Comparison of ENCODE assay signal across 9 mouse cellular contexts in genomic region chr14:25548650-25549049, GRCm38 (mm10).
DNase-seq lines count a peak whose midpoint lies in the region; ATAC-seq and TF ChIP-seq lines count a peak whose summit lies in the region.
"Had no signal": no experiment of that assay in that cellular context is flagged by ENCODE, and none has a peak within 500 bp of the region (broad histone marks: within the 10 kb centered on the region; RNA-seq: fewer than 3 reads in every experiment).

No protein-coding gene starts in this region.

- no peak overlapping the region for H3K9ac ChIP-seq in heart, adult 2 months (ENCODE audit: low read depth, low read length)
- peak overlapping the region; percentile 41; the same call in 1 of the 2 replicates for H3K9ac ChIP-seq in hindbrain, embryonic 16.5 days (ENCODE audit: low read depth, low read length)
- no peak overlapping the region for H3K9ac ChIP-seq in midbrain, embryonic 15.5 days
- H3K9ac ChIP-seq: lung, embryonic 14.5 days had no signal

- WGBS in heart, adult 2 months: 36% methylated on average over 6 of the region's 6 CpGs
- 35% methylated on average over 6 of the region's 6 CpGs for WGBS in hindbrain, embryonic 16.5 days
- WGBS in midbrain, embryonic 15.5 days: 73% methylated on average over 6 of the region's 6 CpGs

- no peak overlapping the region for H3K4me3 ChIP-seq in heart, adult 2 months
- no peak overlapping the region for H3K4me3 ChIP-seq in hindbrain, embryonic 16.5 days (ENCODE audit: low read length)
- H3K4me3 ChIP-seq in midbrain, embryonic 15.5 days: no peak overlapping the region

- H3K79me2 ChIP-seq in heart, adult 2 months (replicated peaks; ENCODE audit: control insufficient read depth, insufficient read depth, low read length): no peaks in the 10 kb centered on the region; the same call in 1 of the 2 replicates

- peak; percentile 6; the same call in 1 of the 2 replicates for ATAC-seq in hindbrain, embryonic 16.5 days
- no peak for ATAC-seq in midbrain, embryonic 15.5 days (replicated peaks)

- intact Hi-C loops in heart, adult 2 months (cut with DNase I): loop anchor here (10.0 kb wide), 1 partner anchor 504 kb away; no protein-coding TSS in a partner anchor
- intact Hi-C loops in heart, postnatal 14 days (cut with DNase I): no loop called here
- intact Hi-C loops in left cerebral cortex, postnatal 14 days (cut with DNase I): no loop called here
- intact Hi-C loops in left cerebral cortex, postnatal 36 days (cut with DNase I): no loop called here

- H3K27ac ChIP-seq in heart, adult 2 months: peak overlapping the region; percentile 74; the same call in 1 of the 2 replicates
- peak overlapping the region; percentile 79 for H3K27ac ChIP-seq in hindbrain, embryonic 16.5 days (ENCODE audit: low read depth, low read length)
- peak overlapping the region; percentile 70 for H3K27ac ChIP-seq in midbrain, embryonic 15.5 days

- no peaks in the 10 kb centered on the region for H3K36me3 ChIP-seq in heart, adult 2 months (ENCODE audit: control insufficient read depth, insufficient read depth, low read length)
- H3K36me3 ChIP-seq in hindbrain, embryonic 16.5 days (ENCODE audit: control insufficient read depth, insufficient read depth, low read length): peaks cover 3% of the 10 kb centered on the region; the same call in 1 of the 2 replicates
- H3K36me3 ChIP-seq in midbrain, embryonic 15.5 days (replicated peaks): no peaks in the 10 kb centered on the region

- peak in 1 of 2 experiments; percentile 60 for DNase-seq in heart, adult 2 months
- DNase-seq in heart, postnatal 14 days: no peak
- peak; percentile 85 to 88 for DNase-seq in cerebellum, postnatal 36 days
- no peak for DNase-seq in thymus, postnatal 25 days
- DNase-seq in left cerebral cortex, postnatal 14 days (ENCODE audit: low spot score in 2 of 2): no peak
- DNase-seq in left cerebral cortex, postnatal 36 days (ENCODE audit: low spot score in 2 of 2): no peak
- DNase-seq: lung, embryonic 14.5 days had no signal

- no peak for TF ChIP-seq CTCF in heart, adult 2 months (IDR thresholded peaks at IDR 0.05)

- H3K9me3 ChIP-seq in hindbrain, embryonic 16.5 days (ENCODE audit: control insufficient read depth, low read length): no peaks in the 10 kb centered on the region
- H3K9me3 ChIP-seq in midbrain, embryonic 15.5 days: no peaks in the 10 kb centered on the region

- TF ChIP-seq EP300 in heart, adult 2 months (IDR thresholded peaks at IDR 0.05; ENCODE audit: insufficient read depth, low read depth, low read length): no peak

- TF ChIP-seq POLR2A in heart, adult 2 months (IDR thresholded peaks at IDR 0.05; ENCODE audit: insufficient read depth, low read depth, low read length): no peak

- no peaks in the 10 kb centered on the region for H3K27me3 ChIP-seq in heart, adult 2 months (ENCODE audit: control insufficient read depth, insufficient read depth, low read length)
- no peaks in the 10 kb centered on the region for H3K27me3 ChIP-seq in hindbrain, embryonic 16.5 days (replicated peaks; ENCODE audit: control insufficient read depth, insufficient read depth, low read length)
- H3K27me3 ChIP-seq in midbrain, embryonic 15.5 days (replicated peaks): no peaks in the 10 kb centered on the region

- H3K4me1 ChIP-seq in heart, adult 2 months (ENCODE audit: control insufficient read depth, insufficient read depth, low read length): peaks cover 18% of the 10 kb centered on the region
- peaks cover 66% of the 10 kb centered on the region for H3K4me1 ChIP-seq in hindbrain, embryonic 16.5 days (ENCODE audit: control insufficient read depth, insufficient read depth, low read depth, low read length)
- H3K4me1 ChIP-seq in midbrain, embryonic 15.5 days: peaks cover 65% of the 10 kb centered on the region

- no peak overlapping the region for H3K4me2 ChIP-seq in hindbrain, embryonic 16.5 days (ENCODE audit: low read length)
- H3K4me2 ChIP-seq in midbrain, embryonic 15.5 days: no peak overlapping the region
- H3K4me2 ChIP-seq: lung, embryonic 14.5 days had no signal

Comparison
In these comparisons a context has a peak if more than half of its experiments do, and no peak if none do; other contexts are left out.
1. DNase-seq: peak in cerebellum, postnatal 36 days (2 of 2); none in heart, postnatal 14 days (0 of 2), thymus, postnatal 25 days (single experiment), left cerebral cortex, postnatal 14 days (0 of 2) and left cerebral cortex, postnatal 36 days (0 of 2).
2. Peak in every context shown above with its lines, with median percentiles within 50 percentile points of each other: H3K27ac ChIP-seq.